Mouse (Mus musculus): ENCODE data around the gene R3hdm4.

GRCm38 (mm10) chr10:79871845-79872244 is 49.2 kb downstream of the R3hdm4 start:
- no peak for TF ChIP-seq POLR2A (IDR thresholded peaks at IDR 0.05; ENCODE audit: borderline replicate concordance, low read depth, low read length)
- no peak for TF ChIP-seq CTCF (IDR thresholded peaks at IDR 0.05; ENCODE audit: low read depth, low read length)

All from bone marrow macrophage, adult 2 months (primary cell).